Mouse (Mus musculus) myocyte (in vitro differentiated cells): ENCODE data around the gene Tcte1.

ENCODE experiments used
- MAX ChIP-seq: IDR thresholded peaks from one replicate; pipeline ENCODE4 v1.6.1; 2011; ENCODE audit warnings: low read depth, mild to moderate bottlenecking, control low read depth
- POLR2A ChIP-seq: IDR thresholded peaks from one replicate; pipeline ENCODE4 v1.6.1; 2011; ENCODE audit warnings: low read depth, mild to moderate bottlenecking, control low read depth, moderate library complexity; ENCODE audit not compliant: insufficient read length
- POLR2AphosphoS2 ChIP-seq: IDR thresholded peaks from one replicate; pipeline ENCODE4 v1.6.1; 2011; ENCODE audit warnings: low read depth, control low read depth; ENCODE audit not compliant: insufficient read length
- TCF12 ChIP-seq: IDR thresholded peaks from one replicate; pipeline ENCODE4 v1.6.1; 2011; ENCODE audit warnings: mild to moderate bottlenecking, control low read depth; ENCODE audit not compliant: poor library complexity, insufficient read depth, severe bottlenecking

- TF ChIP-seq POLR2A (no peak), TCF12 (no peak), MAX (no peak), POLR2AphosphoS2 (no peak)
These were observed 22.3 kb upstream of the Tcte1 start for GRCm38 (mm10) chr17:45500981-45501380.
